Mouse (Mus musculus): ENCODE results near the gene Crkl. TPM values are rescaled to one million over a fixed set of nuclear protein-coding genes. Genes with fewer than 3 reads are reported as not detected.
A peak's percentile ranks its signal among the peaks of the same experiment; 100 is the strongest.
"Not testable (repeated sequence)": the region's sequence is repeated elsewhere in the genome, so short reads cannot be mapped to it uniquely, and the experiment has no call there.

Gene Crkl
- polyA plus RNA-seq, 1 experiment from 2014 or later = 27.9 TPM

GRCm38 (mm10) chr16:17491896-17492561 is 40.2 kb downstream of the Crkl start:
- Histone ChIP-seq H3K27me3 (ENCODE audit: control insufficient read depth, insufficient read depth, low read depth, low read length) (peaks cover 13% of the 10 kb centered on the region), H3K36me3 (ENCODE audit: control insufficient read depth, insufficient read depth) (no peaks in the 10 kb centered on the region; the same call in 1 of the 2 replicates), H3K9me3 (replicated peaks; ENCODE audit: control insufficient read depth, low read length) (no peaks in the 10 kb centered on the region), H3K4me3 (ENCODE audit: low read depth, low read length) (no peak overlapping the region), H3K4me2 (ENCODE audit: low read depth, low read length) (no peak overlapping the region), H3K4me1 (ENCODE audit: control insufficient read depth, low read depth, low read length) (peaks cover 13% of the 10 kb centered on the region), H3K27ac (ENCODE audit: low read length) (no peak overlapping the region), H3K9ac (ENCODE audit: low read depth, low read length) (no peak overlapping the region)
- no peak for ATAC-seq (ENCODE audit: low read depth)
- 45% methylated on average over 5 of the region's 5 CpGs for WGBS (ENCODE audit: insufficient replicate concordance)

DNA sequence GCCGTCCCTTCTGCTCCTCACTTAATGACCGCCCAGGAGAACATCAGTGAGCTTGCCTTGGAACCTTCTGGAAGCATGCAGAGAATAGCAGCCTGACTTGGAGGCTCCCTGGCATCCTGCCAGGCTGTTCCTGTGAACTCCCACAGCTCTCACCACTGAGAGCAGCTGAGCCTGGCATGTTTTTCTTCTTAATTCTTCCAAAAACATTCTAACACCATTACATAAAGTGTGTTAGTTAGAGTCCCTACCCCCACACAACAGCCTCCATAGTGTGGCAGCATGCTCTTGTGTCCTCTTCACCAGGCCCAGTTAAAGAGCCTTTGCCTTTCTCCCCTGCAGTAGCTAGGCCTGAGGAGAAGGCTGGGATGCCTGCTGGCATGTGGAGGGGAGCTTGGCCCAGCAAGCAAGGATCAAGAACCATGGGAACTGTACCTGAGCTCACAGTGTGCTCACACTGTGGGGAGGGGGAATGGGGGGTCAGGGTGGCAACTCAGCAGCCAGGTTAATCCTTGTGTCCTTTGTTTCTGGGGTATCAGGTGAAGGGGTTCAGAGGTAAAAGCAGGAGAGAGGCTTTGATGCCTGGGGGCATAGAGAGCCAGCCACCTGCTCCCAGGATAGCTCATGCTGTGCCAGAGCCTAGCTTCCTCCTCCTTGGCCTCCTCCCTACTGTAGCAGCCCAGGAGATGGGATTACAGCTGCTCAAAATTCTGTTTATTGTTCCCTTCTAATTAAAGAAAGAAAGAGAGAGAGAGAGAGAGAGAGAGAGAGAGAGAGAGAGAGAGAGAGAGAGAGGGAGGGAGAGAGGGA is 44.9 kb downstream of the Crkl start:
- no peaks in the 10 kb centered on the region for H3K36me3 ChIP-seq (ENCODE audit: control insufficient read depth, insufficient read depth)
- 56% methylated on average over 2 of the region's 2 CpGs for WGBS (ENCODE audit: insufficient replicate concordance)
- no peak overlapping the region for H3K4me3 ChIP-seq (ENCODE audit: low read depth, low read length)
- H3K4me2 ChIP-seq (ENCODE audit: low read depth, low read length) = no peak overlapping the region
- no peaks in the 10 kb centered on the region for H3K27me3 ChIP-seq (ENCODE audit: control insufficient read depth, insufficient read depth, low read depth, low read length)
- H3K27ac ChIP-seq (ENCODE audit: low read length) = no peak overlapping the region
- H3K9me3 ChIP-seq (replicated peaks; ENCODE audit: control insufficient read depth, low read length) = no peaks in the 10 kb centered on the region
- H3K9ac ChIP-seq (ENCODE audit: low read depth, low read length) = no peak overlapping the region
- H3K4me1 ChIP-seq (ENCODE audit: control insufficient read depth, low read depth, low read length) = no peaks in the 10 kb centered on the region
- no peak for ATAC-seq (ENCODE audit: low read depth)

GRCm38 (mm10) chr16:17499249-17499883 is 47.6 kb downstream of the Crkl start:
- Histone ChIP-seq H3K9ac (ENCODE audit: low read depth, low read length) (no peak overlapping the region), H3K4me1 (ENCODE audit: control insufficient read depth, low read depth, low read length) (no peaks in the 10 kb centered on the region), H3K27me3 (ENCODE audit: control insufficient read depth, insufficient read depth, low read depth, low read length) (peaks cover 2% of the 10 kb centered on the region; the same call in 1 of the 2 replicates), H3K4me2 (ENCODE audit: low read depth, low read length) (no peak overlapping the region), H3K4me3 (ENCODE audit: low read depth, low read length) (no peak overlapping the region), H3K36me3 (ENCODE audit: control insufficient read depth, insufficient read depth) (no peaks in the 10 kb centered on the region), H3K9me3 (replicated peaks; ENCODE audit: control insufficient read depth, low read length) (no peaks in the 10 kb centered on the region), H3K27ac (ENCODE audit: low read length) (no peak overlapping the region)
- no peak for ATAC-seq (ENCODE audit: low read depth)
- WGBS (ENCODE audit: insufficient replicate concordance) = 50% methylated on average over 10 of the region's 10 CpGs

DNA sequence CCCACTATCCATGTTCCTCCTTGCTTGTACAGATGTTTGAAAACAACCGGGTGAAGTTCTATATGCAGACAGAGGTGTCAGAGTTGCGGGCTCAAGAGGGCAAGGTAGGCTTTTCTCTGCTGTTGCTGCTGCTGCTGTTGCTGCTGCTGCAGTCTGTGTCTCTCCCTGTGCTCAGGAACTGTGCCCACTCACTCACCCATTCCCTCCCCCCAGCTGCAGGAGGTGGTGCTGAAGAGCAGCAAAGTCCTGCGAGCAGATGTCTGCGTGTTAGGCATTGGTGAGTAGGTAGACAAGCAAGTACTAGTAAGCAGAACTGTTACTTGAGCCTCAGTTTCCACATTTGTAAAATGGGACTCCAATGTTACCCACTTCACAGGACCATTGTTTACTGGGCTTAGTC is 50.9 kb downstream of the Crkl start:
- 56% methylated on average over 4 of the region's 4 CpGs for WGBS (ENCODE audit: insufficient replicate concordance)
- Histone ChIP-seq H3K9ac (ENCODE audit: low read depth, low read length) (no peak overlapping the region), H3K4me2 (ENCODE audit: low read depth, low read length) (no peak overlapping the region), H3K4me1 (ENCODE audit: control insufficient read depth, low read depth, low read length) (no peaks in the 10 kb centered on the region), H3K36me3 (ENCODE audit: control insufficient read depth, insufficient read depth) (no peaks in the 10 kb centered on the region), H3K4me3 (ENCODE audit: low read depth, low read length) (no peak overlapping the region), H3K27ac (ENCODE audit: low read length) (no peak overlapping the region), H3K9me3 (replicated peaks; ENCODE audit: control insufficient read depth, low read length) (no peaks in the 10 kb centered on the region), H3K27me3 (ENCODE audit: control insufficient read depth, insufficient read depth, low read depth, low read length) (peaks cover 2% of the 10 kb centered on the region; the same call in 1 of the 2 replicates)
- no peak for ATAC-seq (ENCODE audit: low read depth)

GRCm38 (mm10) chr16:17507018-17507552 is 55.3 kb downstream of the Crkl start:
- Histone ChIP-seq H3K36me3 (ENCODE audit: control insufficient read depth, insufficient read depth) (no peaks in the 10 kb centered on the region), H3K27me3 (ENCODE audit: control insufficient read depth, insufficient read depth, low read depth, low read length) (peaks cover 2% of the 10 kb centered on the region; the same call in 1 of the 2 replicates), H3K9ac (ENCODE audit: low read depth, low read length) (no peak overlapping the region), H3K9me3 (replicated peaks; ENCODE audit: control insufficient read depth, low read length) (no peaks in the 10 kb centered on the region), H3K4me2 (ENCODE audit: low read depth, low read length) (no peak overlapping the region), H3K4me3 (ENCODE audit: low read depth, low read length) (no peak overlapping the region), H3K4me1 (ENCODE audit: control insufficient read depth, low read depth, low read length) (peaks cover 18% of the 10 kb centered on the region), H3K27ac (ENCODE audit: low read length) (no peak overlapping the region)
- WGBS (ENCODE audit: insufficient replicate concordance) = 73% methylated on average over 5 of the region's 5 CpGs
- ATAC-seq (ENCODE audit: low read depth) = no peak

- not testable (repeated sequence) for H3K9me3 ChIP-seq (replicated peaks; ENCODE audit: control insufficient read depth, low read length); H3K36me3 ChIP-seq (ENCODE audit: control insufficient read depth, insufficient read depth); H3K27me3 ChIP-seq (ENCODE audit: control insufficient read depth, insufficient read depth, low read depth, low read length); ATAC-seq (ENCODE audit: low read depth)
- Histone ChIP-seq H3K4me2 (ENCODE audit: low read depth, low read length) (peak overlapping the region; percentile 88), H3K9ac (ENCODE audit: low read depth, low read length) (peak overlapping the region; percentile 85), H3K4me3 (ENCODE audit: low read depth, low read length) (peak overlapping the region; percentile 87), H3K4me1 (ENCODE audit: control insufficient read depth, low read depth, low read length) (peaks cover 20% of the 10 kb centered on the region), H3K27ac (ENCODE audit: low read length) (peak overlapping the region; percentile 93)
- 14% methylated on average over 3 of the region's 3 CpGs for WGBS (ENCODE audit: insufficient replicate concordance)
Observed at GRCm38 (mm10) chr16:17508031-17508430, 56.2 kb downstream of the Crkl start.

DNA sequence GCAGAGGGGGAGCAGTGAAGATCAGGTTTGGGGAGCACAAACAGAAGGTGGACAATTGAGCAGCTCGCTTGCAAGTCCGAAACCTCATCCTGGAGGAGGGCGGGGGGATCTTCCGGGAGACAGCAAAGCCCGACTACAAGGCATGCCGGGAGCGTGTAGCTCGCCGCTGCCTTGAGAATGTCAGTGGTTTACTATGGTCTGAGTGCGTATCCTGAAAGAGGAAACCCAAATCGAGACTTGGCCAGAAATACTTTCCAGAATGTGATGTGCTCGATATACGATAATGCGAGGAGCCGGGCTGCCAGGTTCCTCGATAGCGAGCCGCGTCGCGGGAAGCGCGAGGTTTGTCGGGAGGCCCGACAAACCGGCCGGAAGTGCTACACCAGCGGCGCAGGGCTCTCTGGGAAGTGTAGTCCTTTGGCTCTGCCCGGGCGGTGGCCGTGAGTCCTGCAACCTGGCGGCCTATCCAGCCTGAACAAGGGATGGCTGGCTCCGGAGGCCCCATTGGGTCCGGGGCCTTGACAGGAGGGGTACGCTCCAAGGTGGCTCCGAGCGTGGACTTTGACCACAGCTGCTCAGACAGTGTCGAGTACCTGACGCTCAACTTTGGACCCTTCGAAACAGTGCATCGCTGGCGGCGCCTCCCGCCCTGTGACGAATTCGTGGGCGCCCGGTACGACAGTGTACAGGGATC is 56.9 kb downstream of the Crkl start, which contains the start of gene Lztr1:
Gene Lztr1 (plus strand): TSS at position 143 of the 694 bp plus-strand sequence.
- WGBS (ENCODE audit: insufficient replicate concordance) = under 1% methylated on average over 49 of the region's 50 CpGs
- ATAC-seq (ENCODE audit: low read depth) = peak; percentile 96

DNA sequence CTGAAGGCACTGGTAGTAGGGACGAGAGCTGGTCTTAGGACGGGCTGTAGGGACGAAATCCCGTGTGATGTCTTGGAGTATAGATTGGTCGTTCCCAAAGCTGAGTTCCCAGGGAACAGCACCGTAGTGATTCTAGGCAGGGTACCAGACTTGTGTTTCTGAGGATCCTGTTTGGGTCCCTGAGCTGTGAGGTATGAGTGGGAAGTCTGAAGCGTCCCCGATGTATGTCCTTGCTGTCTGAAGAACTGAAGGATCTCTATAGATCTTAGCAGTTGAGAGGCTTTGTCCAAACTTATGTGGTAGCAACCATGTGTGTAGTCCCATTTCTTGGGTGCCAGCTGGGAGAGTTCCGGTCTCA is 57.4 kb downstream of the Crkl start:
- H3K36me3 ChIP-seq (ENCODE audit: control insufficient read depth, insufficient read depth) = peaks cover 10% of the 10 kb centered on the region
- no peaks in the 10 kb centered on the region for H3K27me3 ChIP-seq (ENCODE audit: control insufficient read depth, insufficient read depth, low read depth, low read length)
- H3K9ac ChIP-seq (ENCODE audit: low read depth, low read length) = peak overlapping the region; percentile 85
- ATAC-seq (ENCODE audit: low read depth) = no peak
- H3K9me3 ChIP-seq (replicated peaks; ENCODE audit: control insufficient read depth, low read length) = no peaks in the 10 kb centered on the region
- H3K4me2 ChIP-seq (ENCODE audit: low read depth, low read length) = peak overlapping the region; percentile 88
- peak overlapping the region; percentile 93 for H3K27ac ChIP-seq (ENCODE audit: low read length)
- H3K4me1 ChIP-seq (ENCODE audit: control insufficient read depth, low read depth, low read length) = peaks cover 20% of the 10 kb centered on the region
- H3K4me3 ChIP-seq (ENCODE audit: low read depth, low read length) = peak overlapping the region; percentile 87
- 6% methylated on average over 9 of the region's 9 CpGs for WGBS (ENCODE audit: insufficient replicate concordance)

More for the DNA sequence above, 56.9 kb downstream of the Crkl start, which contains the start of gene Lztr1:
- Histone ChIP-seq H3K9me3 (replicated peaks; ENCODE audit: control insufficient read depth, low read length) (no peaks in the 10 kb centered on the region), H3K4me1 (ENCODE audit: control insufficient read depth, low read depth, low read length) (peaks cover 20% of the 10 kb centered on the region), H3K27ac (ENCODE audit: low read length) (peak within 1 kb of the TSS; percentile 93), H3K27me3 (ENCODE audit: control insufficient read depth, insufficient read depth, low read depth, low read length) (no peaks in the 10 kb centered on the region), H3K9ac (ENCODE audit: low read depth, low read length) (peak within 1 kb of the TSS; percentile 85), H3K36me3 (ENCODE audit: control insufficient read depth, insufficient read depth) (peaks cover 7% of the 10 kb centered on the region), H3K4me3 (ENCODE audit: low read depth, low read length) (peak within 1 kb of the TSS; percentile 87), H3K4me2 (ENCODE audit: low read depth, low read length) (peak within 1 kb of the TSS; percentile 88)

Data from liver, embryonic 16.5 days (tissue).